Mouse (Mus musculus) limb, embryonic 13.5 days (tissue): ENCODE measurements around the gene Tjp2. TPM values are rescaled to one million over a fixed set of nuclear protein-coding genes. Genes with fewer than 3 reads are reported as not detected.

Source experiments
- ATAC-seq: fragments of 200-750 bp; cut with Nextera tagmentation; 2 replicates; pipeline ENCODE4 v1.8.0; 2017; ENCODE audit warnings: low read depth, moderate number of reproducible peaks, moderate TSS enrichment; ENCODE audit not compliant: low FRiP score
- H3K27ac ChIP-seq: fragments of 300-500 bp; sonication (generic); 2 replicates; pipeline ENCODE4 v1.5.1; 2015; ENCODE audit warnings: inconsistent platforms, mild to moderate bottlenecking, moderate library complexity
- H3K27me3 ChIP-seq: fragments of 300-500 bp; sonication (generic); 2 replicates; pipeline ENCODE4 v1.6.1; 2015; ENCODE audit warnings: mild to moderate bottlenecking, inconsistent platforms
- H3K36me3 ChIP-seq: fragments of 300-500 bp; sonication (generic); 2 replicates; pipeline ENCODE4 v1.6.1; 2015; ENCODE audit warnings: inconsistent platforms, mild to moderate bottlenecking, moderate library complexity
- H3K4me1 ChIP-seq: fragments of 300-500 bp; sonication (generic); 2 replicates; pipeline ENCODE4 v1.6.1; 2015; ENCODE audit warnings: inconsistent platforms
- H3K4me2 ChIP-seq: fragments of 300-500 bp; sonication (generic); replicated peaks from 2 replicates; pipeline ENCODE4 v1.6.1; 2015; ENCODE audit warnings: inconsistent platforms, mild to moderate bottlenecking, moderate library complexity
- H3K4me3 ChIP-seq: fragments of 300-500 bp; sonication (generic); 2 replicates; pipeline ENCODE4 v1.5.1; 2015; ENCODE audit warnings: moderate library complexity, mild to moderate bottlenecking, inconsistent platforms
- H3K9ac ChIP-seq: fragments of 300-500 bp; sonication (generic); 2 replicates; pipeline ENCODE4 v1.6.1; 2015; ENCODE audit warnings: mild to moderate bottlenecking, inconsistent platforms
- H3K9me3 ChIP-seq: fragments of 300-500 bp; sonication (generic); 2 replicates; pipeline ENCODE4 v1.6.1; 2016; ENCODE audit warnings: inconsistent platforms
- WGBS: fragments of 180-500 bp; shearing (Covaris S2); methylation state at CpG from one replicate; pipeline ENCODE4 v1.1.7; 2015; 5-methylcytosine and 5-hydroxymethylcytosine counted together
- polyA plus RNA-seq: library from polyadenylated mRNA; unstranded; fragments of >200 nt; fragmentation: Nextera tagmentation; extraction: Ambion mirVana; gene quantifications from 2 replicates; pipeline ENCODE4 v1.2.1, GENCODE M21; 2015

The Tjp2 gene
- 14.5 and 17.3 TPM in 2 replicates for polyA plus RNA-seq

- peak; percentile 39; the same call in 1 of the 2 replicates for ATAC-seq
- WGBS = under 1% methylated on average over 59 of the region's 59 CpGs
- Histone ChIP-seq H3K4me1 (peaks cover 19% of the 10 kb centered on the region), H3K27me3 (peaks cover 53% of the 10 kb centered on the region), H3K9me3 (no peaks in the 10 kb centered on the region), H3K4me2 (peak within 1 kb of the TSS; percentile 88), H3K27ac (no peak within 1 kb of the TSS; the same call in 1 of the 2 replicates), H3K4me3 (peak within 1 kb of the TSS; percentile 51), H3K9ac (peak within 1 kb of the TSS; percentile 58), H3K36me3 (no peaks in the 10 kb centered on the region)
These were observed at the start of gene Tjp2 for GRCm38 (mm10) chr19:24224500-24225304. TSS of gene Tjp2 (minus strand) at chr19:24225030.

GRCm38 (mm10) chr19:24274281-24274680, 49.5 kb upstream of the Tjp2 start:
- Histone ChIP-seq H3K4me3 (no peak overlapping the region), H3K9me3 (no peaks in the 10 kb centered on the region), H3K36me3 (peaks cover 33% of the 10 kb centered on the region), H3K4me2 (no peak overlapping the region), H3K27ac (no peak overlapping the region), H3K27me3 (no peaks in the 10 kb centered on the region), H3K9ac (no peak overlapping the region), H3K4me1 (peaks cover 12% of the 10 kb centered on the region)
- WGBS = 76% methylated on average over 3 of the region's 3 CpGs
- no peak for ATAC-seq

GRCm38 (mm10) chr19:24271746-24272426, 47.1 kb upstream of the Tjp2 start:
- Histone ChIP-seq H3K27ac (no peak overlapping the region), H3K4me2 (peak overlapping the region; percentile 44)

GRCm38 (mm10) chr19:24271326-24271725, 46.5 kb upstream of the Tjp2 start:
- Histone ChIP-seq H3K4me3 (no peak overlapping the region), H3K4me2 (peak overlapping the region; percentile 44), H3K27ac (no peak overlapping the region), H3K27me3 (no peaks in the 10 kb centered on the region), H3K4me1 (peaks cover 5% of the 10 kb centered on the region; the same call in 1 of the 2 replicates), H3K36me3 (peaks cover 36% of the 10 kb centered on the region), H3K9me3 (no peaks in the 10 kb centered on the region), H3K9ac (no peak overlapping the region)
- ATAC-seq = peak; percentile 41
- 45% methylated on average over 7 of the region's 7 CpGs for WGBS

More at GRCm38 (mm10) chr19:24271746-24272426, 47.1 kb upstream of the Tjp2 start:
- peak; percentile 76 for ATAC-seq
- H3K36me3 ChIP-seq = peaks cover 35% of the 10 kb centered on the region
- no peak overlapping the region for H3K4me3 ChIP-seq
- H3K9ac ChIP-seq = no peak overlapping the region
- no peaks in the 10 kb centered on the region for H3K9me3 ChIP-seq
- H3K27me3 ChIP-seq = no peaks in the 10 kb centered on the region
- H3K4me1 ChIP-seq = peaks cover 5% of the 10 kb centered on the region; the same call in 1 of the 2 replicates
- 43% methylated on average over 16 of the region's 16 CpGs for WGBS

- no peak overlapping the region for H3K4me2 ChIP-seq
- no peak overlapping the region for H3K4me3 ChIP-seq
- no peak overlapping the region for H3K27ac ChIP-seq
- H3K4me1 ChIP-seq = peaks cover 5% of the 10 kb centered on the region; the same call in 1 of the 2 replicates
- no peak for ATAC-seq
- H3K27me3 ChIP-seq = no peaks in the 10 kb centered on the region
- H3K9me3 ChIP-seq = no peaks in the 10 kb centered on the region
- peaks cover 42% of the 10 kb centered on the region for H3K36me3 ChIP-seq
- no peak overlapping the region for H3K9ac ChIP-seq
- 68% methylated on average over 4 of the region's 4 CpGs for WGBS
These were observed 43.7 kb upstream of the Tjp2 start for GRCm38 (mm10) chr19:24268531-24268930.

GRCm38 (mm10) chr19:24266046-24266830, 41.4 kb upstream of the Tjp2 start:
- Histone ChIP-seq H3K36me3 (peaks cover 56% of the 10 kb centered on the region), H3K4me1 (0 out of 2 replicates have a peak, but pooled peaks cover under 1% of the 10 kb centered on the region)

GRCm38 (mm10) chr19:24264991-24265390, 40.2 kb upstream of the Tjp2 start:
- no peaks in the 10 kb centered on the region for H3K9me3 ChIP-seq
- no peak overlapping the region for H3K4me2 ChIP-seq
- peaks cover 56% of the 10 kb centered on the region for H3K36me3 ChIP-seq
- H3K4me3 ChIP-seq = no peak overlapping the region
- H3K9ac ChIP-seq = no peak overlapping the region
- no peak overlapping the region for H3K27ac ChIP-seq
- WGBS = 47% methylated on average over 7 of the region's 7 CpGs
- H3K4me1 ChIP-seq = no peaks in the 10 kb centered on the region
- ATAC-seq = peak; percentile 83
- no peaks in the 10 kb centered on the region for H3K27me3 ChIP-seq

More at GRCm38 (mm10) chr19:24266046-24266830, 41.4 kb upstream of the Tjp2 start:
- WGBS = 91% methylated on average over 7 of the region's 7 CpGs
- H3K27ac ChIP-seq = no peak overlapping the region
- H3K9ac ChIP-seq = no peak overlapping the region
- no peak for ATAC-seq
- H3K27me3 ChIP-seq = no peaks in the 10 kb centered on the region
- H3K9me3 ChIP-seq = no peaks in the 10 kb centered on the region
- no peak overlapping the region for H3K4me2 ChIP-seq
- no peak overlapping the region for H3K4me3 ChIP-seq

GRCm38 (mm10) chr19:24262736-24263135, 37.9 kb upstream of the Tjp2 start:
- Histone ChIP-seq H3K4me3 (no peak overlapping the region), H3K4me1 (no peaks in the 10 kb centered on the region), H3K27me3 (no peaks in the 10 kb centered on the region), H3K4me2 (no peak overlapping the region), H3K36me3 (peaks cover 61% of the 10 kb centered on the region), H3K9ac (no peak overlapping the region), H3K27ac (no peak overlapping the region), H3K9me3 (no peaks in the 10 kb centered on the region)
- ATAC-seq = no peak
- WGBS = 94% methylated on average over 14 of the region's 14 CpGs

- 87% methylated on average over 12 of the region's 12 CpGs for WGBS
- no peak for ATAC-seq
- H3K27ac ChIP-seq = no peak overlapping the region
These were observed 34.8 kb upstream of the Tjp2 start for GRCm38 (mm10) chr19:24259390-24260351.

GRCm38 (mm10) chr19:24258368-24258767, 33.5 kb upstream of the Tjp2 start:
- peaks cover 8% of the 10 kb centered on the region for H3K4me1 ChIP-seq
- no peak for ATAC-seq
- H3K4me2 ChIP-seq = no peak overlapping the region
- peaks cover 32% of the 10 kb centered on the region for H3K36me3 ChIP-seq
- no peaks in the 10 kb centered on the region for H3K27me3 ChIP-seq
- H3K4me3 ChIP-seq = no peak overlapping the region
- WGBS = 81% methylated on average over 5 of the region's 5 CpGs
- H3K9me3 ChIP-seq = no peaks in the 10 kb centered on the region
- no peak overlapping the region for H3K9ac ChIP-seq
- no peak overlapping the region for H3K27ac ChIP-seq

More at GRCm38 (mm10) chr19:24259390-24260351, 34.8 kb upstream of the Tjp2 start:
- no peaks in the 10 kb centered on the region for H3K4me1 ChIP-seq
- no peak overlapping the region for H3K9ac ChIP-seq
- no peaks in the 10 kb centered on the region for H3K27me3 ChIP-seq
- no peak overlapping the region for H3K4me3 ChIP-seq
- H3K4me2 ChIP-seq = no peak overlapping the region
- no peaks in the 10 kb centered on the region for H3K9me3 ChIP-seq
- H3K36me3 ChIP-seq = peaks cover 42% of the 10 kb centered on the region

GRCm38 (mm10) chr19:24257962-24258361, 33.1 kb upstream of the Tjp2 start:
- no peak for ATAC-seq
- Histone ChIP-seq H3K4me2 (no peak overlapping the region), H3K4me3 (no peak overlapping the region), H3K9me3 (no peaks in the 10 kb centered on the region), H3K9ac (no peak overlapping the region), H3K27ac (no peak overlapping the region), H3K36me3 (peaks cover 31% of the 10 kb centered on the region), H3K27me3 (no peaks in the 10 kb centered on the region), H3K4me1 (peaks cover 8% of the 10 kb centered on the region)
- 89% methylated on average over 6 of the region's 6 CpGs for WGBS
